9 mouse cellular contexts compared by ENCODE assay signal in the genomic region with DNA sequence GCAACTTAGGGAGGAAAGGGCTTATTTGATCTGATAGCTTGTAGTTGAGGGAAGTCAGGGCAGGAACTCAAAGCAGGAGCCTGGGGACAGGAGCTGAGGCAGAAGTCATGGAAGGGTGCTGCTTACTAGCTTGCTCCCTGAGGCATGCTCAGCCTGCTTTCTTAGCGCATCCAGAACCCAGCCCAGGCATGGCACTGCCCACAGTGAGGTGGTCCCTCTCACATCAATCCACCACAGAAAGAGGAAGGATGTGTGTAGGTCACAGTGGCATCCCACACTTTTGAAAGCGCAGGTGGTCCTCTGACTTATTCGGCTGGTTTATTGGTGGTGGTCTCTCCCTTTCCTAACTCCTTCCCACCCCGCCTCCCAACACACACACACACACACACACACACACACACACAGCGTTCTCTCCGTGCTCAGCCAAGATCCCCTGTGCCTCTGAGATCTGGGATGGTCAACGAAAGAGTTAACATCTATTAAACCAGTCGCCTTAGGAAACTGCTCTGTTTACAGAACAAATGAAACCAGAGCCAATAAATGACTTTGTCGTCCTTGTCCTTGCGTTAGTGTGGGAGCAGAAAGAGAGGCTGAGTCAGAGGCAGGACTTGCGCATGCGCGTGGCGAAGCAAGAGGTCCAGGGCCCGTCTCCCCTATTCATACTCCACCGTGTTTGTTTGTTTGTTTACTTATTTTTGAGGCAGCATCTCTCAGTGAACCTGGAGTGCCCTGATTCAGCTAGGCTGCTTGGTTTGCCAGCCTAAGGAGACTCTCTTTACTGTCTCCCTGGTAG. TPM values are rescaled to one million over a fixed set of nuclear protein-coding genes. Genes with fewer than 3 reads are reported as not detected.
DNase-seq lines count a peak whose midpoint lies in the region; ATAC-seq and TF ChIP-seq lines count a peak whose summit lies in the region.
"Had no signal": no experiment of that assay in that cellular context is flagged by ENCODE, and none has a peak within 500 bp of the region (broad histone marks: within the 10 kb centered on the region; RNA-seq: fewer than 3 reads in every experiment).

No protein-coding gene starts in this region.

- peak; percentile 32 for DNase-seq in gastrocnemius, adult 2 months
- DNase-seq in gastrocnemius, postnatal 36 days, result no peak
- peak; percentile 15 for DNase-seq in midbrain, embryonic 14.5 days
- peak; percentile 66 for DNase-seq in intestine, embryonic 14.5 days (ENCODE audit: low spot score)
- DNase-seq in cerebellum, postnatal 14 days, result no peak

- H3K4me2 ChIP-seq in midbrain, embryonic 14.5 days (ENCODE audit: low read length), result no peak overlapping the region
- no peak overlapping the region for H3K4me2 ChIP-seq in midbrain, embryonic 15.5 days
- H3K4me2 ChIP-seq in intestine, embryonic 14.5 days (ENCODE audit: low read length), result peak overlapping the region; percentile 29
- H3K4me2 ChIP-seq in stomach, embryonic 16.5 days (ENCODE audit: low read depth, low read length), result peak overlapping the region; percentile 42
- H3K4me2 ChIP-seq: liver, embryonic 13.5 days had no signal

- no peaks in the 10 kb centered on the region for H3K27me3 ChIP-seq in midbrain, embryonic 14.5 days (ENCODE audit: control insufficient read depth, insufficient read depth, low read length)
- no peaks in the 10 kb centered on the region for H3K27me3 ChIP-seq in midbrain, embryonic 15.5 days (replicated peaks)
- H3K27me3 ChIP-seq in intestine, embryonic 14.5 days (replicated peaks; ENCODE audit: control insufficient read depth, insufficient read depth, low read length), result no peaks in the 10 kb centered on the region
- no peaks in the 10 kb centered on the region for H3K27me3 ChIP-seq in stomach, embryonic 16.5 days (ENCODE audit: control insufficient read depth, insufficient read depth, low read length)
- H3K27me3 ChIP-seq: liver, embryonic 13.5 days had no signal

- WGBS in midbrain, embryonic 14.5 days, result 80% methylated on average over 16 of the region's 16 CpGs
- WGBS in midbrain, embryonic 15.5 days, result 77% methylated on average over 16 of the region's 16 CpGs
- WGBS in intestine, embryonic 14.5 days, result 52% methylated on average over 16 of the region's 16 CpGs
- WGBS in stomach, embryonic 16.5 days, result 42% methylated on average over 16 of the region's 16 CpGs

- no peaks in the 10 kb centered on the region for H3K36me3 ChIP-seq in midbrain, embryonic 14.5 days (ENCODE audit: control insufficient read depth, insufficient read depth, low read length)
- H3K36me3 ChIP-seq in midbrain, embryonic 15.5 days (replicated peaks), result no peaks in the 10 kb centered on the region
- no peaks in the 10 kb centered on the region for H3K36me3 ChIP-seq in intestine, embryonic 14.5 days (ENCODE audit: control insufficient read depth, insufficient read depth, low read length)
- H3K36me3 ChIP-seq in stomach, embryonic 16.5 days (ENCODE audit: control insufficient read depth, insufficient read depth, low read length), result no peaks in the 10 kb centered on the region
- H3K36me3 ChIP-seq: liver, embryonic 13.5 days had no signal

- no peak overlapping the region for H3K9ac ChIP-seq in midbrain, embryonic 14.5 days (replicated peaks; ENCODE audit: low read length)
- H3K9ac ChIP-seq in midbrain, embryonic 15.5 days, result no peak overlapping the region
- H3K9ac ChIP-seq in intestine, embryonic 14.5 days (ENCODE audit: low read length), result no peak overlapping the region
- peak overlapping the region; percentile 41 for H3K9ac ChIP-seq in stomach, embryonic 16.5 days (ENCODE audit: low read length)
- H3K9ac ChIP-seq: liver, embryonic 13.5 days had no signal

- peak overlapping the region; percentile 42 for H3K4me3 ChIP-seq in gastrocnemius, adult 2 months
- H3K4me3 ChIP-seq in midbrain, embryonic 14.5 days (replicated peaks; ENCODE audit: low read depth, low read length), result no peak overlapping the region
- no peak overlapping the region for H3K4me3 ChIP-seq in midbrain, embryonic 15.5 days
- no peak overlapping the region for H3K4me3 ChIP-seq in intestine, embryonic 14.5 days (ENCODE audit: low read depth, low read length)
- H3K4me3 ChIP-seq in stomach, embryonic 16.5 days (replicated peaks; ENCODE audit: low read length), result peak overlapping the region; percentile 9; the same call in 1 of the 2 replicates
- H3K4me3 ChIP-seq: liver, embryonic 13.5 days had no signal

- peaks cover 10% of the 10 kb centered on the region for H3K4me1 ChIP-seq in midbrain, embryonic 14.5 days (ENCODE audit: control insufficient read depth, insufficient read depth, low read length)
- peaks cover 10% of the 10 kb centered on the region for H3K4me1 ChIP-seq in midbrain, embryonic 15.5 days
- peaks cover 18% of the 10 kb centered on the region for H3K4me1 ChIP-seq in intestine, embryonic 14.5 days (replicated peaks; ENCODE audit: control insufficient read depth, insufficient read depth, low read length)
- H3K4me1 ChIP-seq in stomach, embryonic 16.5 days (ENCODE audit: control insufficient read depth, insufficient read depth, low read length), result peaks cover 18% of the 10 kb centered on the region

- TF ChIP-seq CTCF in gastrocnemius, adult 2 months (IDR thresholded peaks at IDR 0.05), result no peak

- ATAC-seq in midbrain, embryonic 14.5 days (ENCODE audit: low FRiP score, low TSS enrichment), result no peak
- no peak for ATAC-seq in midbrain, embryonic 15.5 days (replicated peaks)
- ATAC-seq in intestine, embryonic 14.5 days (replicated peaks; ENCODE audit: low FRiP score, low TSS enrichment, low read depth), result 0 out of 2 replicates have a peak, but pooled peaks have one; percentile 37
- ATAC-seq in stomach, embryonic 16.5 days (ENCODE audit: insufficient read depth, low FRiP score), result peak; percentile 73
- no peak for ATAC-seq in megakaryocyte-erythroid progenitor cell, adult 5-6 weeks (replicated peaks; ENCODE audit: low FRiP score, low TSS enrichment, poor library complexity, severe bottlenecking)

- no peaks in the 10 kb centered on the region for H3K9me3 ChIP-seq in midbrain, embryonic 14.5 days (ENCODE audit: control insufficient read depth, low read length)
- no peaks in the 10 kb centered on the region for H3K9me3 ChIP-seq in midbrain, embryonic 15.5 days
- no peaks in the 10 kb centered on the region for H3K9me3 ChIP-seq in intestine, embryonic 14.5 days (ENCODE audit: control insufficient read depth, low read length)
- no peaks in the 10 kb centered on the region for H3K9me3 ChIP-seq in stomach, embryonic 16.5 days (replicated peaks; ENCODE audit: control insufficient read depth, low read length)
- H3K9me3 ChIP-seq: liver, embryonic 13.5 days had no signal

- H3K27ac ChIP-seq in gastrocnemius, adult 2 months, result peak overlapping the region; percentile 72
- no peak overlapping the region; the same call in 1 of the 2 replicates for H3K27ac ChIP-seq in midbrain, embryonic 14.5 days (replicated peaks; ENCODE audit: low read depth, low read length)
- no peak overlapping the region for H3K27ac ChIP-seq in midbrain, embryonic 15.5 days
- H3K27ac ChIP-seq in intestine, embryonic 14.5 days (ENCODE audit: low read depth), result peak overlapping the region; percentile 51; the same call in 1 of the 2 replicates
- peak overlapping the region; percentile 68; the same call in 1 of the 2 replicates for H3K27ac ChIP-seq in stomach, embryonic 16.5 days (ENCODE audit: low read length)
- H3K27ac ChIP-seq: liver, embryonic 13.5 days had no signal

- intact Hi-C loops in gastrocnemius, adult 2 months (cut with DNase I), result no loop called here
- intact Hi-C loops in gastrocnemius, postnatal 36 days (cut with DNase I), result no loop called here

RNA-seq across cellular contexts. Expression of a gene that starts 49.1 kb away (rescaled TPM):
- total RNA-seq in gastrocnemius, adult 2 months (2021), result 10 to 100 TPM in 1 of 2 experiments, 1 to 10 TPM in 1; 4.5 to 10.8 TPM
- total RNA-seq in gastrocnemius, postnatal 36 days (2021), result 1 to 10 TPM; 4.9 to 5.2 TPM
- polyA plus RNA-seq in midbrain, embryonic 14.5 days (2014; fragmentation: Nextera tagmentation; extraction: Ambion mirVana), result 16.4 and 25.1 TPM in 2 replicates
- polyA plus RNA-seq in midbrain, embryonic 15.5 days (2015; fragmentation: Nextera tagmentation; extraction: Ambion mirVana), result 28.2 and 28.7 TPM in 2 replicates
- polyA plus RNA-seq in intestine, embryonic 14.5 days (2014; fragmentation: Nextera tagmentation; extraction: Ambion mirVana), result 6.9 and 7.2 TPM in 2 replicates
- polyA plus RNA-seq in stomach, embryonic 16.5 days (2015; fragmentation: Nextera tagmentation; extraction: Ambion mirVana), result 8.6 and 9.3 TPM in 2 replicates
- 0.89 and 0.94 TPM in 2 replicates for total RNA-seq in megakaryocyte-erythroid progenitor cell, adult 5-6 weeks (2014; fragmentation: Nextera tagmentation)
- 0.42 and 1.1 TPM in 2 replicates for total RNA-seq in megakaryocyte-erythroid progenitor cell, adult 5-6 weeks (2017)

RNA-seq across cellular contexts. Expression of a gene that starts 50.9 kb away (rescaled TPM):
- 1 to 10 TPM; 2.1 to 3.0 TPM for total RNA-seq in gastrocnemius, adult 2 months (2021)
- total RNA-seq in gastrocnemius, postnatal 36 days (2021), result 1 to 10 TPM; 1.9 to 2.3 TPM
- polyA plus RNA-seq in midbrain, embryonic 14.5 days (2014; fragmentation: Nextera tagmentation; extraction: Ambion mirVana), result 5.8 and 10.8 TPM in 2 replicates
- polyA plus RNA-seq in midbrain, embryonic 15.5 days (2015; fragmentation: Nextera tagmentation; extraction: Ambion mirVana), result 8.9 and 9.3 TPM in 2 replicates
- 5.4 and 5.6 TPM in 2 replicates for polyA plus RNA-seq in intestine, embryonic 14.5 days (2014; fragmentation: Nextera tagmentation; extraction: Ambion mirVana)
- 4.3 TPM in 2 replicates for polyA plus RNA-seq in stomach, embryonic 16.5 days (2015; fragmentation: Nextera tagmentation; extraction: Ambion mirVana)
- 0.45 and 1.2 TPM in 2 replicates for total RNA-seq in megakaryocyte-erythroid progenitor cell, adult 5-6 weeks (2014; fragmentation: Nextera tagmentation)
- 1.3 TPM in 1 of 2 replicates, not detected in the other for total RNA-seq in megakaryocyte-erythroid progenitor cell, adult 5-6 weeks (2017)

Comparison
In these comparisons a context has a peak if more than half of its experiments do, and no peak if none do; other contexts are left out.
1. DNase-seq: peak in gastrocnemius, adult 2 months (single experiment), midbrain, embryonic 14.5 days (single experiment) and intestine, embryonic 14.5 days (single experiment); none in gastrocnemius, postnatal 36 days (0 of 2) and cerebellum, postnatal 14 days (0 of 2).
2. H3K27ac ChIP-seq: peak in gastrocnemius, adult 2 months (single experiment), intestine, embryonic 14.5 days (single experiment) and stomach, embryonic 16.5 days (single experiment); none in midbrain, embryonic 14.5 days (single experiment) and midbrain, embryonic 15.5 days (single experiment).
3. H3K4me3 ChIP-seq: peak in gastrocnemius, adult 2 months (single experiment) and stomach, embryonic 16.5 days (single experiment); none in midbrain, embryonic 14.5 days (single experiment), midbrain, embryonic 15.5 days (single experiment) and intestine, embryonic 14.5 days (single experiment).
4. ATAC-seq: peak in intestine, embryonic 14.5 days (single experiment) and stomach, embryonic 16.5 days (single experiment); none in midbrain, embryonic 14.5 days (single experiment), midbrain, embryonic 15.5 days (single experiment) and megakaryocyte-erythroid progenitor cell, adult 5-6 weeks (single experiment).
5. H3K4me2 ChIP-seq: peak in intestine, embryonic 14.5 days (single experiment) and stomach, embryonic 16.5 days (single experiment); none in midbrain, embryonic 14.5 days (single experiment) and midbrain, embryonic 15.5 days (single experiment).